Comparison of ENCODE assay signal across 8 mouse cellular contexts in genomic region chr6:127331091-127331490, GRCm38 (mm10).
DNase-seq lines count a peak whose midpoint lies in the region; ATAC-seq and TF ChIP-seq lines count a peak whose summit lies in the region.

No protein-coding gene starts in this region.

- peak overlapping the region; percentile 90 for H3K27ac ChIP-seq in hindbrain, embryonic 10.5 days
- no peak overlapping the region for H3K27ac ChIP-seq in hindbrain, embryonic 16.5 days (ENCODE audit: low read depth, low read length)
- H3K27ac ChIP-seq in embryonic facial prominence, embryonic 12.5 days = peak overlapping the region; percentile 91
- H3K27ac ChIP-seq in lung, postnatal 0 days (ENCODE audit: low read length) = peak overlapping the region; percentile 88

- H3K4me2 ChIP-seq in hindbrain, embryonic 16.5 days (ENCODE audit: low read length) = no peak overlapping the region
- H3K4me2 ChIP-seq in embryonic facial prominence, embryonic 12.5 days (replicated peaks) = no peak overlapping the region; the same call in 1 of the 2 replicates
- no peak overlapping the region for H3K4me2 ChIP-seq in lung, postnatal 0 days (replicated peaks; ENCODE audit: low read depth, low read length)

- intact Hi-C loops in heart, postnatal 10 days (cut with DNase I) = no loop called here

- DNase-seq in hindbrain, embryonic 10.5 days (ENCODE audit: low spot score) = no peak
- DNase-seq in heart, postnatal 10 days = peak; percentile 58 to 68
- no peak for DNase-seq in lung, postnatal 0 days (ENCODE audit: low spot score)
- DNase-seq in urinary bladder, postnatal 14 days (ENCODE audit: low spot score) = no peak
- no peak for DNase-seq in spleen, postnatal 36 days (ENCODE audit: low spot score in 2 of 2)
- no peak for DNase-seq in right cerebral cortex, postnatal 25 days

- TF ChIP-seq EP300 in lung, postnatal 0 days (IDR thresholded peaks at IDR 0.05) = no peak; the same call in none of the 2 replicates

- H3K27me3 ChIP-seq in hindbrain, embryonic 10.5 days (ENCODE audit: insufficient read depth, poor library complexity, severe bottlenecking) = peaks cover 13% of the 10 kb centered on the region
- H3K27me3 ChIP-seq in hindbrain, embryonic 16.5 days (replicated peaks; ENCODE audit: control insufficient read depth, insufficient read depth, low read length) = no peaks in the 10 kb centered on the region
- no peaks in the 10 kb centered on the region for H3K27me3 ChIP-seq in embryonic facial prominence, embryonic 12.5 days
- no peaks in the 10 kb centered on the region for H3K27me3 ChIP-seq in lung, postnatal 0 days (replicated peaks; ENCODE audit: insufficient read depth, low read length)

- WGBS in hindbrain, embryonic 10.5 days = 86% methylated on average over 5 of the region's 5 CpGs
- 68% methylated on average over 5 of the region's 5 CpGs for WGBS in hindbrain, embryonic 16.5 days
- WGBS in embryonic facial prominence, embryonic 12.5 days = 83% methylated on average over 5 of the region's 5 CpGs
- WGBS in lung, postnatal 0 days = 57% methylated on average over 5 of the region's 5 CpGs

- ATAC-seq in hindbrain, embryonic 16.5 days = no peak
- no peak for ATAC-seq in embryonic facial prominence, embryonic 12.5 days (ENCODE audit: insufficient number of reproducible peaks, insufficient read depth, low FRiP score, low TSS enrichment)
- ATAC-seq in lung, postnatal 0 days = no peak

- TF ChIP-seq CTCF in lung, postnatal 0 days (IDR thresholded peaks at IDR 0.05) = no peak

- peaks cover 71% of the 10 kb centered on the region for H3K4me1 ChIP-seq in hindbrain, embryonic 10.5 days (replicated peaks)
- H3K4me1 ChIP-seq in hindbrain, embryonic 16.5 days (ENCODE audit: control insufficient read depth, insufficient read depth, low read depth, low read length) = peaks cover 13% of the 10 kb centered on the region
- H3K4me1 ChIP-seq in embryonic facial prominence, embryonic 12.5 days = peaks cover 25% of the 10 kb centered on the region
- H3K4me1 ChIP-seq in lung, postnatal 0 days (ENCODE audit: insufficient read depth, low read depth, low read length) = peaks cover 16% of the 10 kb centered on the region; the same call in 1 of the 2 replicates

- H3K9me3 ChIP-seq in hindbrain, embryonic 10.5 days = no peaks in the 10 kb centered on the region
- H3K9me3 ChIP-seq in hindbrain, embryonic 16.5 days (ENCODE audit: control insufficient read depth, low read length) = no peaks in the 10 kb centered on the region
- H3K9me3 ChIP-seq in embryonic facial prominence, embryonic 12.5 days = no peaks in the 10 kb centered on the region
- H3K9me3 ChIP-seq in lung, postnatal 0 days (ENCODE audit: low read length) = no peaks in the 10 kb centered on the region

- no peak overlapping the region for H3K4me3 ChIP-seq in hindbrain, embryonic 10.5 days
- no peak overlapping the region for H3K4me3 ChIP-seq in hindbrain, embryonic 16.5 days (ENCODE audit: low read length)
- no peak overlapping the region for H3K4me3 ChIP-seq in embryonic facial prominence, embryonic 12.5 days
- H3K4me3 ChIP-seq in lung, postnatal 0 days (ENCODE audit: low read depth, low read length) = no peak overlapping the region

- no peak overlapping the region for H3K9ac ChIP-seq in hindbrain, embryonic 16.5 days (ENCODE audit: low read depth, low read length)
- H3K9ac ChIP-seq in embryonic facial prominence, embryonic 12.5 days = no peak overlapping the region
- H3K9ac ChIP-seq in lung, postnatal 0 days (replicated peaks; ENCODE audit: low read depth) = no peak overlapping the region

- H3K36me3 ChIP-seq in hindbrain, embryonic 10.5 days = no peaks in the 10 kb centered on the region
- H3K36me3 ChIP-seq in hindbrain, embryonic 16.5 days (ENCODE audit: control insufficient read depth, insufficient read depth, low read length) = no peaks in the 10 kb centered on the region
- no peaks in the 10 kb centered on the region for H3K36me3 ChIP-seq in embryonic facial prominence, embryonic 12.5 days
- no peaks in the 10 kb centered on the region for H3K36me3 ChIP-seq in lung, postnatal 0 days (ENCODE audit: insufficient read depth, low read length)

Comparison
In these comparisons a context has a peak if more than half of its experiments do, and no peak if none do; other contexts are left out.
1. DNase-seq: peak in heart, postnatal 10 days (2 of 2); none in hindbrain, embryonic 10.5 days (single experiment), lung, postnatal 0 days (single experiment), urinary bladder, postnatal 14 days (single experiment), spleen, postnatal 36 days (0 of 2) and right cerebral cortex, postnatal 25 days (single experiment).